Mouse (Mus musculus) MEL (cell line): ENCODE measurements around the gene Wdr75.

Experiments used
- CTCF ChIP-seq, 3 experiments: IDR thresholded peaks in 2 of 3; conservative IDR thresholded peaks in 1 of 3; 2 replicates each; pipeline ENCODE4 v1.5.1; 2011 to 2012; ENCODE audit warnings: low read length in 3 of 3, low read depth in 2 of 3, mild to moderate bottlenecking in 2 of 3, improper control_type of control experiment in 1 of 3, inconsistent platforms in 1 of 3, mixed read lengths in 1 of 3, moderate library complexity in 1 of 3; ENCODE audit not compliant: control insufficient read depth in 1 of 3, insufficient read depth in 1 of 3, poor library complexity in 1 of 3, severe bottlenecking in 1 of 3
- EP300 ChIP-seq, 2 experiments: IDR thresholded peaks; 2 replicates each; pipeline ENCODE4 v1.6.1; 2011; ENCODE audit warnings: improper control_type of control experiment in 2 of 2, low read length in 2 of 2, low read depth in 1 of 2, mild to moderate bottlenecking in 1 of 2
- GATA1 ChIP-seq: IDR thresholded peaks from 2 replicates; pipeline ENCODE4 v1.6.1; 2011; ENCODE audit warnings: low read depth, low read length, improper control_type of control experiment
- HCFC1 ChIP-seq: IDR thresholded peaks from 2 replicates; pipeline ENCODE4 v1.6.1; 2012; ENCODE audit warnings: low read depth, mild to moderate bottlenecking, inconsistent platforms, low read length, improper control_type of control experiment, moderate library complexity
- MAFK ChIP-seq: IDR thresholded peaks from 2 replicates; pipeline ENCODE4 v1.6.1; 2011; ENCODE audit warnings: low read depth, mild to moderate bottlenecking, low read length, improper control_type of control experiment, borderline replicate concordance
- NRF1 ChIP-seq: IDR thresholded peaks from 2 replicates; pipeline ENCODE4 v1.6.1; 2014; ENCODE audit warnings: low read depth, mild to moderate bottlenecking, inconsistent platforms, low read length, improper control_type of control experiment, moderate library complexity; ENCODE audit not compliant: poor library complexity, insufficient read depth, severe bottlenecking
- POLR2A ChIP-seq, 2 experiments: IDR thresholded peaks; 2 replicates each; pipeline ENCODE4 v1.6.1; 2011 to 2012; ENCODE audit warnings: low read length in 2 of 2, mild to moderate bottlenecking in 2 of 2, control low read depth in 1 of 2, improper control_type of control experiment in 1 of 2, low read depth in 1 of 2, moderate library complexity in 1 of 2; ENCODE audit not compliant: control insufficient read depth in 1 of 2, insufficient read depth in 1 of 2, poor library complexity in 1 of 2
- POLR2AphosphoS2 ChIP-seq: IDR thresholded peaks from 2 replicates; pipeline ENCODE4 v1.6.1; 2011; ENCODE audit warnings: low read length, improper control_type of control experiment
- TAL1 ChIP-seq: IDR thresholded peaks from 2 replicates; pipeline ENCODE4 v1.6.1; 2012; ENCODE audit warnings: mild to moderate bottlenecking, inconsistent platforms, low read length, moderate library complexity, mixed read lengths
- TCF12 ChIP-seq: IDR thresholded peaks from 2 replicates; pipeline ENCODE4 v1.6.1; 2014; ENCODE audit warnings: low read depth, mild to moderate bottlenecking, inconsistent platforms, low read length, improper control_type of control experiment, moderate library complexity
- UBTF ChIP-seq: IDR thresholded peaks from 2 replicates; pipeline ENCODE4 v1.6.1; 2012; ENCODE audit warnings: low read depth, mild to moderate bottlenecking, inconsistent platforms, low read length, improper control_type of control experiment, moderate library complexity, borderline replicate concordance; ENCODE audit not compliant: insufficient read depth
- USF1 ChIP-seq: IDR thresholded peaks from 2 replicates; pipeline ENCODE4 v1.6.1; 2014; ENCODE audit warnings: low read depth, mild to moderate bottlenecking, inconsistent platforms, low read length, improper control_type of control experiment, moderate library complexity
- ZKSCAN1 ChIP-seq: IDR thresholded peaks from 2 replicates; pipeline ENCODE4 v1.6.1; 2012; ENCODE audit warnings: low read depth, mild to moderate bottlenecking, inconsistent platforms, low read length, improper control_type of control experiment, moderate library complexity
- ZNF384 ChIP-seq: IDR thresholded peaks from 2 replicates; pipeline ENCODE4 v1.6.1; 2012; ENCODE audit warnings: low read depth, mild to moderate bottlenecking, inconsistent platforms, low read length, improper control_type of control experiment

DNA sequence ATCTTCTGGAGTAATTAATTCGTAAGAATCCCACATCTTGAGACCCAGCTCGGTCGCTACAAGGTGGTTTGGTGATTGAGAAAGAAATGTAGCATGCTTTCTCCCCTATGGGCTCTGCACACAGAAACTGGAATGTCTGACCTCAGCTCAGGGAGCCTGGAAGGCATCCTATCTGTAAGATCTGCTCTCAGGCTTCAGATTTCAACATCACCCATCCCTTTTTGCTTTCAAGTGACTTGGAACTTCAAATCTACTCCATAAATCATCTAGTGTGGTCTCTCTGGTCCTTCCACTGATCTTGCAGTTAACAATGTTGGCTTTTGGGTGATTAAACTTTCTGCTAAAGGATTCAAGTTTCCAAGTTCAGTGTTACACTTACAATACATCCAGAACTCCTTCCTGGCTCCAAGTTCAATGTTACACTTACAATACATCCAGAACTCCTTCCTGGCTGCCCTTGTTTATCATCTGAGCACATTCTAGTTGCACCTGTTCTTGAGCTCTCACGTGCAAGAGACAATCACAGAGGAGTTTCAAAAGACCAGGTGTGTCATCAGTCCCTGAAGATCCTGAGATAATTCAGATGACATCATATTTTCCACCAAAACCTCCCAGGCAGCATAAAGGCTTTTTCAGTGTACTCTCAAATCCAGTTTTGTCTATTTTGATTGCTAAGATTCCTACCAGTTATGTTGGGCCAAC, 40.5 kb downstream of the Wdr75 start:
- no peak for TF ChIP-seq TAL1
- no peak for TF ChIP-seq POLR2AphosphoS2
- no peak for TF ChIP-seq MAFK
- TF ChIP-seq HCFC1: no peak
- no peak for TF ChIP-seq CTCF (IDR thresholded peaks at IDR 0.05 in 2 of 3, conservative IDR thresholded peaks at IDR 0.05 in 1 of 3; ENCODE audit: control insufficient read depth in 1 of 3, insufficient read depth in 1 of 3, low read depth in 2 of 3, low read length in 3 of 3, poor library complexity in 1 of 3, severe bottlenecking in 1 of 3)
- TF ChIP-seq UBTF: no peak
- TF ChIP-seq POLR2A (IDR thresholded peaks at IDR 0.05; ENCODE audit: control insufficient read depth in 1 of 2, insufficient read depth in 1 of 2, low read depth in 1 of 2, low read length in 2 of 2, poor library complexity in 1 of 2): no peak
- no peak for TF ChIP-seq NRF1
- TF ChIP-seq ZKSCAN1: no peak
- TF ChIP-seq USF1: no peak
- no peak for TF ChIP-seq TCF12
- TF ChIP-seq ZNF384: no peak
- TF ChIP-seq EP300 (IDR thresholded peaks at IDR 0.05; ENCODE audit: low read depth in 1 of 2, low read length in 2 of 2): no peak
- TF ChIP-seq GATA1: no peak
